Mouse (Mus musculus) intestine, postnatal 0 days (tissue): ENCODE data around the gene Prrt4. TPM values are rescaled to one million over a fixed set of nuclear protein-coding genes. Genes with fewer than 3 reads are reported as not detected.

Experiments
- ATAC-seq: fragments of 200-750 bp; cut with Nextera tagmentation; 2 replicates; pipeline ENCODE4 v1.8.0; 2017; ENCODE audit warnings: mild to moderate bottlenecking, moderate TSS enrichment, moderate library complexity
- H3K27ac ChIP-seq: fragments of 300-500 bp; sonication (generic); 2 replicates; pipeline ENCODE4 v1.5.1; 2014; ENCODE audit warnings: mild to moderate bottlenecking, low read depth, low read length, moderate library complexity
- H3K27me3 ChIP-seq: fragments of 300-500 bp; sonication (generic); replicated peaks from 2 replicates; pipeline ENCODE4 v1.6.1; 2014; ENCODE audit warnings: low read length, mixed read lengths; ENCODE audit not compliant: control insufficient read depth, insufficient read depth
- H3K36me3 ChIP-seq: fragments of 300-500 bp; sonication (generic); 2 replicates; pipeline ENCODE4 v1.6.1; 2014; ENCODE audit warnings: mild to moderate bottlenecking, moderate library complexity; ENCODE audit not compliant: control insufficient read depth, insufficient read depth
- H3K4me1 ChIP-seq: fragments of 300-500 bp; sonication (generic); replicated peaks from 2 replicates; pipeline ENCODE4 v1.6.1; 2014; ENCODE audit warnings: antibody characterized with exemption, low read length, mixed read lengths; ENCODE audit not compliant: control insufficient read depth, insufficient read depth
- H3K4me2 ChIP-seq: fragments of 300-500 bp; sonication (generic); replicated peaks from 2 replicates; pipeline ENCODE4 v1.6.1; 2014; ENCODE audit warnings: low read depth, mild to moderate bottlenecking, moderate library complexity
- H3K4me3 ChIP-seq: fragments of 300-500 bp; sonication (generic); 2 replicates; pipeline ENCODE4 v1.5.1; 2014; ENCODE audit warnings: low read depth, low read length
- H3K9ac ChIP-seq: fragments of 300-500 bp; sonication (generic); 2 replicates; pipeline ENCODE4 v1.6.1; 2014; ENCODE audit warnings: mild to moderate bottlenecking, low read depth, low read length
- H3K9me3 ChIP-seq: fragments of 300-500 bp; sonication (generic); 2 replicates; pipeline ENCODE4 v1.6.1; 2016; ENCODE audit warnings: mixed run types; ENCODE audit not compliant: control insufficient read depth
- CTCF ChIP-seq: sonication (generic); IDR thresholded peaks from 2 replicates; pipeline ENCODE4 v1.5.1; 2016; ENCODE audit warnings: low read depth, mild to moderate bottlenecking, control low read depth, antibody characterized with exemption, moderate library complexity
- WGBS: fragments of 180-500 bp; shearing (Covaris S2); extraction: QIAGEN DNeasy Blood & Tissue Kit; methylation state at CpG from one replicate; pipeline ENCODE4 v1.1.7; 2014; 5-methylcytosine and 5-hydroxymethylcytosine counted together
- polyA plus RNA-seq: library from polyadenylated mRNA; unstranded; fragments of >200 nt; fragmentation: Nextera tagmentation; extraction: Ambion mirVana; gene quantifications from 2 replicates; pipeline ENCODE4 v1.2.1, GENCODE M21; 2015

Prrt4 gene
- polyA plus RNA-seq, 1 experiment from 2014 or later = 0.23 TPM

- Histone ChIP-seq H3K4me3 (no peak overlapping the region), H3K27ac (no peak overlapping the region), H3K36me3 (peaks cover 42% of the 10 kb centered on the region), H3K9me3 (no peaks in the 10 kb centered on the region), H3K4me1 (no peaks in the 10 kb centered on the region), H3K9ac (no peak overlapping the region), H3K4me2 (no peak overlapping the region), H3K27me3 (no peaks in the 10 kb centered on the region)
- no peak for ATAC-seq
- no peak for TF ChIP-seq CTCF
- 87% methylated on average over 2 of the region's 2 CpGs for WGBS
Measured at GRCm38 (mm10) chr6:29160786-29161185, 18.6 kb downstream of the Prrt4 start.

GRCm38 (mm10) chr6:29156326-29156725, 23.1 kb downstream of the Prrt4 start:
- no peak overlapping the region for H3K4me2 ChIP-seq
- H3K4me3 ChIP-seq = no peak overlapping the region
- H3K36me3 ChIP-seq = peaks cover 70% of the 10 kb centered on the region
- no peak for TF ChIP-seq CTCF
- no peak overlapping the region for H3K27ac ChIP-seq
- H3K9ac ChIP-seq = no peak overlapping the region
- H3K4me1 ChIP-seq = no peaks in the 10 kb centered on the region
- no peaks in the 10 kb centered on the region for H3K27me3 ChIP-seq
- 93% methylated on average over 5 of the region's 5 CpGs for WGBS
- no peak for ATAC-seq
- H3K9me3 ChIP-seq = no peaks in the 10 kb centered on the region

- ATAC-seq = peak; percentile 66
- Histone ChIP-seq H3K9ac (no peak overlapping the region), H3K9me3 (no peaks in the 10 kb centered on the region), H3K27me3 (no peaks in the 10 kb centered on the region), H3K27ac (no peak overlapping the region), H3K4me3 (no peak overlapping the region), H3K4me2 (no peak overlapping the region), H3K4me1 (no peaks in the 10 kb centered on the region), H3K36me3 (peaks cover 35% of the 10 kb centered on the region)
- 55% methylated on average over 1 of the region's 1 CpGs for WGBS
- no peak for TF ChIP-seq CTCF
Measured at GRCm38 (mm10) chr6:29150001-29150400, 29.4 kb downstream of the Prrt4 start.

GRCm38 (mm10) chr6:29147407-29148010, 31.9 kb downstream of the Prrt4 start:
- no peak for ATAC-seq
- TF ChIP-seq CTCF = no peak
- Histone ChIP-seq H3K4me1 (no peaks in the 10 kb centered on the region), H3K4me3 (no peak overlapping the region), H3K9ac (no peak overlapping the region), H3K27ac (no peak overlapping the region), H3K4me2 (no peak overlapping the region), H3K27me3 (no peaks in the 10 kb centered on the region), H3K36me3 (peaks cover 24% of the 10 kb centered on the region), H3K9me3 (no peaks in the 10 kb centered on the region)
- WGBS = 70% methylated on average over 5 of the region's 5 CpGs

- Histone ChIP-seq H3K4me2 (no peak overlapping the region), H3K27ac (no peak overlapping the region), H3K9ac (no peak overlapping the region), H3K4me1 (no peaks in the 10 kb centered on the region), H3K27me3 (no peaks in the 10 kb centered on the region), H3K36me3 (peaks cover 25% of the 10 kb centered on the region), H3K4me3 (no peak overlapping the region), H3K9me3 (no peaks in the 10 kb centered on the region)
- WGBS = 41% methylated on average over 7 of the region's 7 CpGs
- no peak for ATAC-seq
- no peak for TF ChIP-seq CTCF
Measured at GRCm38 (mm10) chr6:29146641-29147040, 32.7 kb downstream of the Prrt4 start.

GRCm38 (mm10) chr6:29145456-29146307, 33.7 kb downstream of the Prrt4 start:
- H3K4me3 ChIP-seq = no peak overlapping the region
- TF ChIP-seq CTCF = no peak
- no peaks in the 10 kb centered on the region for H3K4me1 ChIP-seq
- ATAC-seq = no peak
- no peak overlapping the region for H3K27ac ChIP-seq
- WGBS = 64% methylated on average over 12 of the region's 12 CpGs
- H3K36me3 ChIP-seq = peaks cover 30% of the 10 kb centered on the region
- no peaks in the 10 kb centered on the region for H3K9me3 ChIP-seq
- H3K27me3 ChIP-seq = no peaks in the 10 kb centered on the region
- H3K4me2 ChIP-seq = no peak overlapping the region
- no peak overlapping the region for H3K9ac ChIP-seq
